Mouse (Mus musculus) spleen, adult 2 months (tissue): Measurements from ENCODE around the gene Fam129c. TPM values are rescaled to one million over a fixed set of nuclear protein-coding genes. Genes with fewer than 3 reads are reported as not detected.

Source experiments
- DNase-seq, 2 experiments: peaks; one replicate each; pipeline versions ENCODE4 v3.0.0 to v3.0.0-alpha.2; 2012 to 2021; ENCODE audit warnings: low spot score in 2 of 2, low read depth in 1 of 2
- H3K27ac ChIP-seq: fragments of 200-500 bp; 2 replicates; pipeline ENCODE4 v1.5.1; 2012; ENCODE audit warnings: low read length, inconsistent platforms; ENCODE audit not compliant: insufficient read depth
- H3K27me3 ChIP-seq: fragments of 200-500 bp; 2 replicates; pipeline ENCODE4 v1.6.1; 2012; ENCODE audit warnings: mild to moderate bottlenecking, moderate library complexity, low read length, inconsistent platforms; ENCODE audit not compliant: control insufficient read depth, insufficient read depth
- H3K36me3 ChIP-seq: fragments of 200-500 bp; 2 replicates; pipeline ENCODE4 v1.6.1; 2012; ENCODE audit warnings: mild to moderate bottlenecking, low read length, inconsistent platforms; ENCODE audit not compliant: control insufficient read depth, insufficient read depth
- H3K4me1 ChIP-seq: fragments of 200-500 bp; 2 replicates; pipeline ENCODE4 v1.6.1; 2011; ENCODE audit warnings: inconsistent platforms; ENCODE audit not compliant: control insufficient read depth, insufficient read depth, insufficient read length
- H3K4me3 ChIP-seq: fragments of 200-500 bp; 2 replicates; pipeline ENCODE4 v1.5.1; 2011; ENCODE audit warnings: mild to moderate bottlenecking, inconsistent platforms; ENCODE audit not compliant: insufficient read depth, insufficient read length; ENCODE audit errors: extremely low read depth
- CTCF ChIP-seq: fragments of 200-500 bp; IDR thresholded peaks from 2 replicates; pipeline ENCODE4 v1.5.1; 2011; ENCODE audit warnings: mild to moderate bottlenecking, inconsistent platforms; ENCODE audit not compliant: insufficient read depth, insufficient read length, insufficient replicate concordance; ENCODE audit errors: extremely low read depth
- POLR2A ChIP-seq: fragments of 200-500 bp; IDR thresholded peaks from 2 replicates; pipeline ENCODE4 v1.6.1; 2011; ENCODE audit warnings: low read depth, low read length, inconsistent platforms
- WGBS: fragments of 180-500 bp; shearing (Covaris S2); methylation state at CpG from one replicate; pipeline ENCODE4 v1.1.7; 2018; 5-methylcytosine and 5-hydroxymethylcytosine counted together
- polyA plus RNA-seq: library from polyadenylated mRNA; depleted of rRNA; stranded (reverse); fragments of >200 nt; gene quantifications from 2 replicates; pipeline ENCODE4 v1.2.3, GENCODE M21; 2012

Gene Fam129c
- polyA plus RNA-seq, 1 experiment: 115 TPM

DNA sequence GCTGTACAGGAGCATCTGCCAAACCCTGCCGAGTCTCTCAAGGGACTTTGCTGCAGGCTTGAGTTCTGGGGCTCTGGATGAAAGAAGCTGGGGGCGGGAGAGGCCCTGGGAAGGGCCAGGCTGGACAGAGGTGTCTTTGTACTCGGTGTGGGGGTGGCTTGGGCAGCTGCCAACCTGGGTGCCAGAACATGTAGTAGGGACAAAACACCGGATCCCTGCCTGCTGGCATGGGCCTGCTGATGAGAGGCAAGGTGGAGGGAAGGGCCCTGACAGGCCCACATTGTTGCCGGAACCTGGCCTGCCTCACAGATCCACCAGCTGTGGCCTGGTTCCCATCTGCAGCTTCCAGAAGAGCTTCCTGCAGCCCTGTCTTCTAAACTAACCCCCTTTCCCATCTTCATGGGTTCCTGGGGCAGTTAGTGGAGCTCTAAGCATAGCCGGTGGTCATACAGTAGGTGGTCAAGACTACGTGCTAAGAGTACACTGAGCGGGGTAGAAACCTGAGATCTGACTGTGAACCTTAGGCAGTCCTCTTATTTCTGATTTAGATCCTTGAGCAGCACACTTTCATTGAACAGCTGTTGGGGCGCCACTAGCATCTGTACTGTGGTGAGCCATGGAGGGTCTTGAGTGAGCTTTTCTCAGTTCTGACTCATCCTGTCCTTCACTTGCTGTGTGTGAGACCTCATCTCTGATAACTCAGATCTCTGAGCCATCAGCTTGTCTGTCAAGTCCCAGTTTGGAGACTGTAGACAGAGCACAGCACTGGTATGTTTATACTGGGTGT, 24.4 kb upstream of the Fam129c start:
- Histone ChIP-seq H3K4me3 (no peak overlapping the region), H3K36me3 (no peaks in the 10 kb centered on the region), H3K27ac (no peak overlapping the region), H3K27me3 (no peaks in the 10 kb centered on the region), H3K4me1 (peaks cover 2% of the 10 kb centered on the region; the same call in 1 of the 2 replicates)
- no peak for TF ChIP-seq POLR2A
- TF ChIP-seq CTCF: no peak
- 85% methylated on average over 9 of the region's 9 CpGs for WGBS
- no peak for DNase-seq

DNA sequence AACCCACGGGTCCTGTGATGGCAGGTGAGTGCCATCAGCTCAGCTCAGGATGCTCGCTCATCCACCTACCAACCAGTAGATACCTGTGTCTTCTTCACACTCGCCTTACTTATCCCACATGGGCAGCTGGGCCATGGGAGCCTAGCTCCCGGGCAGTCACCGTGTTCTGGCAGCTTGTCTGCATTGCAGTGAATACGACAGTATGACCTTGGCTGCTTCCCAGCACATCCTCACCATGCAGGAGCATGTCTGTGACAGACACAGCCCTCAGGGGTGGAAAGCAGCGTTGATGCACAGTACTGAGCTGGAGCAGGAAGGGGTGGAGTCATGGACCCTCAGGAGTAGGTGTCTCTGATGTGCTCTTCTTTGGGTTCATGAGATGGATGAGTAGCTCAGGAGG, 23.0 kb upstream of the Fam129c start:
- no peak overlapping the region for H3K27ac ChIP-seq
- H3K27me3 ChIP-seq: no peaks in the 10 kb centered on the region
- no peak overlapping the region for H3K4me3 ChIP-seq
- TF ChIP-seq POLR2A (no peak), CTCF (no peak)
- H3K36me3 ChIP-seq: no peaks in the 10 kb centered on the region
- H3K4me1 ChIP-seq: peaks cover 2% of the 10 kb centered on the region; the same call in 1 of the 2 replicates
- no peak for DNase-seq
- 84% methylated on average over 7 of the region's 7 CpGs for WGBS

GRCm38 (mm10) chr8:71575020-71575419, 22.4 kb upstream of the Fam129c start:
- 86% methylated on average over 1 of the region's 1 CpGs for WGBS
- Histone ChIP-seq H3K27me3 (no peaks in the 10 kb centered on the region), H3K27ac (no peak overlapping the region), H3K36me3 (no peaks in the 10 kb centered on the region), H3K4me1 (no peaks in the 10 kb centered on the region; the same call in 1 of the 2 replicates), H3K4me3 (no peak overlapping the region)
- no peak for TF ChIP-seq POLR2A
- TF ChIP-seq CTCF: no peak
- DNase-seq: no peak

GRCm38 (mm10) chr8:71577856-71578387, 19.5 kb upstream of the Fam129c start:
- DNase-seq: no peak
- no peaks in the 10 kb centered on the region for H3K36me3 ChIP-seq
- no peak overlapping the region for H3K27ac ChIP-seq
- no peaks in the 10 kb centered on the region for H3K27me3 ChIP-seq
- H3K4me3 ChIP-seq: no peak overlapping the region
- H3K4me1 ChIP-seq: no peaks in the 10 kb centered on the region
- TF ChIP-seq POLR2A: no peak
- TF ChIP-seq CTCF: no peak
- 67% methylated on average over 4 of the region's 4 CpGs for WGBS

DNA sequence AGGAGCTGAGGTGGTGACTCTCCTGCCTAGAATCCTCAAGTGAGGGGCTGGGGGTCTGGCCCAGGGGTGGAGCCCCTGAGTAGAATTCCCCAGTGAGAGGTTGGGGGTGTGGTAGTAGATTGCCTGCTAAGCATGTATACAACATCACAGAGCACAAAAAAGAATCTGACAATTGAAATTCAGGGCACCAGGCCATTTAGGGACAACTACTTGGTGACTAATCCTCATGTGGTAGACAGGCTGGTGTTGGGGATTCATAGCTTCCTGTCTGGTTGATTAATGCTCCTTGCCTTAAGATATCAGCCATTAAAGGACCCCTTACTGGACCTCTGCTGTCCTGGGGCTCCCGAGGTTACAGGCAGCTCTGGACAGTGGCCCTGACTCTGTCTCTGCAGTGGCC, 18.4 kb upstream of the Fam129c start:
- DNase-seq: no peak
- Histone ChIP-seq H3K27ac (no peak overlapping the region), H3K4me1 (no peaks in the 10 kb centered on the region), H3K36me3 (no peaks in the 10 kb centered on the region), H3K27me3 (no peaks in the 10 kb centered on the region), H3K4me3 (no peak overlapping the region)
- WGBS: 75% methylated on average over 1 of the region's 1 CpGs
- no peak for TF ChIP-seq POLR2A
- TF ChIP-seq CTCF: no peak

GRCm38 (mm10) chr8:71579476-71579875, 18.0 kb upstream of the Fam129c start:
- no peak overlapping the region for H3K27ac ChIP-seq
- WGBS: 94% methylated on average over 14 of the region's 14 CpGs

DNA sequence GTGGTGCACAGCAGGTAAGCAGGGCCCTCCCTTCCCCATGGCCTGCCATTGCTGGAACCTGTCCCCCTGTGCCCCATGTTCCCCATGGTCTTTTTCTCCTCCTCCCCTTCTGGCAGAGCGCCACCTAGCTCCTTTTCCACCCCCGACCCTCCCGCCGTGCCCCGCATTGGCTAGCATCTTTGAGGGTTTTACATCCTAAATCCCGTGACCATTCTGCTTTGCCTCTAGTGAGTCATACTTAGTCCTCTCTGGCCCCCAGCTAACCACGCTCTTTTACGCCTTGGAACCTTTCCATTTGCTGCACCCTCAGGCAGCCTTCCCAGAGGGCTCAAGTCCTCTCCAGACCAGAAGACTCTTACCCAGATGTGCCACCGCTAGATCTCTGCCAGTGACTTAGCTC, 17.2 kb upstream of the Fam129c start:
- H3K36me3 ChIP-seq: no peaks in the 10 kb centered on the region
- WGBS: 91% methylated on average over 8 of the region's 9 CpGs
- TF ChIP-seq CTCF: no peak
- TF ChIP-seq POLR2A: no peak

More at GRCm38 (mm10) chr8:71579476-71579875, 18.0 kb upstream of the Fam129c start:
- TF ChIP-seq CTCF (no peak), POLR2A (no peak)
- Histone ChIP-seq H3K36me3 (no peaks in the 10 kb centered on the region), H3K4me1 (no peaks in the 10 kb centered on the region), H3K4me3 (no peak overlapping the region), H3K27me3 (no peaks in the 10 kb centered on the region)
- no peak for DNase-seq

More for the DNA sequence above, 17.2 kb upstream of the Fam129c start:
- no peak for DNase-seq
- H3K27me3 ChIP-seq: no peaks in the 10 kb centered on the region
- no peaks in the 10 kb centered on the region for H3K4me1 ChIP-seq
- H3K4me3 ChIP-seq: no peak overlapping the region
- no peak overlapping the region for H3K27ac ChIP-seq
